Mouse (Mus musculus): ENCODE results near the gene Bbs5.
"Not testable (repeated sequence)": the region's sequence is repeated elsewhere in the genome, so short reads cannot be mapped to it uniquely, and the experiment has no call there.

The Bbs5 gene

GRCm38 (mm10) chr2:69673723-69674122 is 26.8 kb downstream of the Bbs5 start:
- DNase-seq = no peak

- no peak for DNase-seq
Measured at GRCm38 (mm10) chr2:69675266-69675665, 28.3 kb downstream of the Bbs5 start.

GRCm38 (mm10) chr2:69676713-69677112 is 29.7 kb downstream of the Bbs5 start:
- no peak for DNase-seq

- DNase-seq = not testable (repeated sequence)
Measured at GRCm38 (mm10) chr2:69677215-69677614, 30.2 kb downstream of the Bbs5 start.

- no peak for DNase-seq
Measured at GRCm38 (mm10) chr2:69679990-69680389, 33.0 kb downstream of the Bbs5 start.

GRCm38 (mm10) chr2:69681931-69682330 is 35.0 kb downstream of the Bbs5 start:
- DNase-seq = no peak

- no peak for DNase-seq
Measured at GRCm38 (mm10) chr2:69683036-69683805, 36.2 kb downstream of the Bbs5 start.

- DNase-seq = no peak
Measured at GRCm38 (mm10) chr2:69684488-69684887, 37.5 kb downstream of the Bbs5 start.

- no peak for DNase-seq
Measured at GRCm38 (mm10) chr2:69690214-69690613, 43.2 kb downstream of the Bbs5 start.

GRCm38 (mm10) chr2:69690843-69691242 is 43.9 kb downstream of the Bbs5 start:
- DNase-seq = no peak

GRCm38 (mm10) chr2:69693501-69693900 is 46.5 kb downstream of the Bbs5 start:
- no peak for DNase-seq

- DNase-seq = no peak
Measured at GRCm38 (mm10) chr2:69700446-69700845, 53.5 kb downstream of the Bbs5 start.

GRCm38 (mm10) chr2:69712171-69712570 is 65.2 kb downstream of the Bbs5 start:
- peak; percentile 16 for DNase-seq

GRCm38 (mm10) chr2:69712981-69713625 is 66.1 kb downstream of the Bbs5 start, which contains the start of gene Fastkd1:
TSS of gene Fastkd1 (minus strand) at chr2:69713516.
- DNase-seq = peak; percentile 89

- no peak for DNase-seq
Measured at GRCm38 (mm10) chr2:69713626-69714014, 66.6 kb downstream of the Bbs5 start.

- no peak for DNase-seq
Measured at GRCm38 (mm10) chr2:69714126-69714525, 67.2 kb downstream of the Bbs5 start.

- no peak for DNase-seq
Measured at GRCm38 (mm10) chr2:69716483-69716882, 69.5 kb downstream of the Bbs5 start.
